Mouse (Mus musculus) CH12.LX (cell line): Measurements from ENCODE around the gene Arhgef6. TPM values are rescaled to one million over a fixed set of nuclear protein-coding genes. Genes with fewer than 3 reads are reported as not detected.

Experiments
- DNase-seq: peaks from one replicate; pipeline ENCODE4 v3.0.0-alpha.2; 2013; ENCODE audit errors: extremely low read depth
- H3K27ac ChIP-seq: 2 replicates; pipeline ENCODE4 v1.5.1; 2012; ENCODE audit warnings: low read depth, mild to moderate bottlenecking, control low read depth, moderate library complexity; ENCODE audit not compliant: insufficient read depth
- H3K27me3 ChIP-seq: replicated peaks from 2 replicates; pipeline ENCODE3; 2012; ENCODE audit warnings: inconsistent platforms
- H3K36me3 ChIP-seq, 2 experiments: replicated peaks in 1 of 2; 2 replicates each; pipeline versions ENCODE3 to v1.6.1; 2012; ENCODE audit warnings: inconsistent platforms in 1 of 2, low read length in 1 of 2, mild to moderate bottlenecking in 1 of 2, mixed read lengths in 1 of 2, moderate library complexity in 1 of 2; ENCODE audit not compliant: control insufficient read depth in 1 of 2, insufficient read depth in 1 of 2
- H3K4me1 ChIP-seq, 2 experiments: 2 replicates each; pipeline ENCODE4 v1.6.1; 2012; ENCODE audit warnings: inconsistent platforms in 1 of 2, moderate library complexity in 1 of 2; ENCODE audit not compliant: insufficient read depth in 2 of 2, control insufficient read depth in 1 of 2
- H3K4me2 ChIP-seq: 2 replicates; pipeline ENCODE4 v1.6.1; 2012; ENCODE audit warnings: low read depth, mild to moderate bottlenecking, control low read depth; ENCODE audit not compliant: poor library complexity, insufficient read depth, severe bottlenecking
- H3K4me3 ChIP-seq, 3 experiments: fragments of 150-350 bp in 1 of 3; sonication (generic) in 1 of 3; replicated peaks in 1 of 3; 2 replicates each; pipeline versions ENCODE3 to v1.5.1; 2011 to 2012; ENCODE audit warnings: low read depth in 2 of 3, low read length in 2 of 3, mild to moderate bottlenecking in 2 of 3, moderate library complexity in 2 of 3, control low read depth in 1 of 3, improper control_type of control experiment in 1 of 3, inconsistent platforms in 1 of 3, mixed read lengths in 1 of 3; ENCODE audit not compliant: poor library complexity in 1 of 3
- H3K79me2 ChIP-seq: replicated peaks from 2 replicates; pipeline ENCODE4 v1.6.1; 2012; ENCODE audit warnings: mild to moderate bottlenecking, moderate library complexity; ENCODE audit not compliant: control insufficient read depth, poor library complexity, insufficient read depth, severe bottlenecking; ENCODE audit errors: extremely low read depth
- H3K9ac ChIP-seq: 2 replicates; pipeline ENCODE4 v1.6.1; 2012; ENCODE audit warnings: low read depth, mild to moderate bottlenecking, control low read depth, moderate library complexity; ENCODE audit not compliant: insufficient read depth
- H3K9me3 ChIP-seq: replicated peaks from 2 replicates; pipeline ENCODE3; 2012; ENCODE audit warnings: low read length, inconsistent platforms, mixed read lengths
- BHLHE40 ChIP-seq: IDR thresholded peaks from 2 replicates; pipeline ENCODE4 v1.6.1; 2011; ENCODE audit warnings: mild to moderate bottlenecking, low read depth, low read length, improper control_type of control experiment
- CHD1 ChIP-seq: IDR thresholded peaks from 2 replicates; pipeline ENCODE4 v1.6.1; 2012; ENCODE audit warnings: low read depth, low read length, improper control_type of control experiment, inconsistent platforms
- E2F4 ChIP-seq: IDR thresholded peaks from 2 replicates; pipeline ENCODE4 v1.6.1; 2011; ENCODE audit warnings: low read depth, low read length, improper control_type of control experiment; ENCODE audit not compliant: insufficient replicate concordance
- ELF1 ChIP-seq: IDR thresholded peaks from 2 replicates; pipeline ENCODE4 v1.6.1; 2014; ENCODE audit warnings: low read depth, mild to moderate bottlenecking, inconsistent platforms, low read length, improper control_type of control experiment
- EP300 ChIP-seq: IDR thresholded peaks from 2 replicates; pipeline ENCODE4 v1.6.1; 2011; ENCODE audit warnings: low read length, improper control_type of control experiment
- GABPA ChIP-seq: IDR thresholded peaks from 2 replicates; pipeline ENCODE4 v1.6.1; 2012; ENCODE audit warnings: low read depth, low read length, improper control_type of control experiment, inconsistent platforms; ENCODE audit not compliant: insufficient replicate concordance
- JUND ChIP-seq: conservative IDR thresholded peaks from 2 replicates; pipeline ENCODE4 v1.6.1; 2011; ENCODE audit warnings: low read depth, low read length, improper control_type of control experiment
- MAX ChIP-seq: IDR thresholded peaks from 2 replicates; pipeline ENCODE4 v1.6.1; 2011; ENCODE audit warnings: low read length, improper control_type of control experiment
- MAZ ChIP-seq: IDR thresholded peaks from 2 replicates; pipeline ENCODE4 v1.6.1; 2012; ENCODE audit warnings: low read depth, mild to moderate bottlenecking, inconsistent platforms, low read length, improper control_type of control experiment, moderate library complexity
- MEF2A ChIP-seq: IDR thresholded peaks from 2 replicates; pipeline ENCODE4 v1.6.1; 2014; ENCODE audit warnings: low read depth, mild to moderate bottlenecking, inconsistent platforms, low read length, improper control_type of control experiment, borderline replicate concordance
- MXI1 ChIP-seq: IDR thresholded peaks from 2 replicates; pipeline ENCODE4 v1.6.1; 2011; ENCODE audit warnings: mild to moderate bottlenecking, low read depth, low read length, improper control_type of control experiment
- NELFE ChIP-seq: IDR thresholded peaks from 2 replicates; pipeline ENCODE4 v1.6.1; 2011; ENCODE audit warnings: low read depth, low read length, improper control_type of control experiment
- NRF1 ChIP-seq: IDR thresholded peaks from 2 replicates; pipeline ENCODE4 v1.6.1; 2014; ENCODE audit warnings: low read depth, mild to moderate bottlenecking, inconsistent platforms, low read length, improper control_type of control experiment, moderate library complexity
- POLR2A ChIP-seq: IDR thresholded peaks from 2 replicates; pipeline ENCODE4 v1.6.1; 2011; ENCODE audit warnings: low read depth, mild to moderate bottlenecking, improper control_type of control experiment, low read length
- POLR2AphosphoS2 ChIP-seq: IDR thresholded peaks from 2 replicates; pipeline ENCODE4 v1.6.1; 2011; ENCODE audit warnings: low read depth, low read length, improper control_type of control experiment
- RAD21 ChIP-seq: IDR thresholded peaks from 2 replicates; pipeline ENCODE4 v1.6.1; 2011; ENCODE audit warnings: low read depth, mild to moderate bottlenecking, low read length, improper control_type of control experiment, moderate library complexity
- RCOR1 ChIP-seq: conservative IDR thresholded peaks from 2 replicates; pipeline ENCODE4 v1.6.1; 2012; ENCODE audit warnings: low read depth, mild to moderate bottlenecking, inconsistent platforms, low read length, improper control_type of control experiment
- SMC3 ChIP-seq: IDR thresholded peaks from 2 replicates; pipeline ENCODE4 v1.6.1; 2011; ENCODE audit warnings: low read depth, low read length, improper control_type of control experiment
- TBP ChIP-seq: conservative IDR thresholded peaks from 2 replicates; pipeline ENCODE4 v1.6.1; 2011; ENCODE audit warnings: low read depth, low read length, improper control_type of control experiment
- UBTF ChIP-seq: IDR thresholded peaks from 2 replicates; pipeline ENCODE4 v1.6.1; 2012; ENCODE audit warnings: low read depth, mild to moderate bottlenecking, inconsistent platforms, low read length, improper control_type of control experiment, moderate library complexity
- USF1 ChIP-seq: IDR thresholded peaks from 2 replicates; pipeline ENCODE4 v1.6.1; 2014; ENCODE audit warnings: low read depth, mild to moderate bottlenecking, inconsistent platforms, low read length, improper control_type of control experiment
- USF2 ChIP-seq: conservative IDR thresholded peaks from 2 replicates; pipeline ENCODE4 v1.6.1; 2011; ENCODE audit warnings: low read depth, low read length, improper control_type of control experiment
- ZKSCAN1 ChIP-seq: IDR thresholded peaks from 2 replicates; pipeline ENCODE4 v1.6.1; 2012; ENCODE audit warnings: low read depth, inconsistent platforms, low read length, improper control_type of control experiment, borderline replicate concordance
- dilution Hi-C: fragments of 300-500 bp; cut with MboI; formaldehyde crosslinking; loops from 2 replicates; pipeline ENCODE4 v1.14.3; 2020; ENCODE audit warnings: low sequenced_read_pairs; ENCODE audit not compliant: extremely low pct_unique_long_range_greater_than_20kb, extremely low pct_ligation_motif_present
- in situ Hi-C: fragments of 300-500 bp; cut with MboI; formaldehyde crosslinking; loops from 3 replicates; pipeline ENCODE4 v1.14.3; 2019; ENCODE audit warnings: low sequenced_read_pairs, low pct_ligation_motif_present, low pct_unique_long_range_greater_than_20kb, mixed read lengths
- polyA plus RNA-seq: library from polyadenylated mRNA; unstranded; fragments of >175 nt; gene quantifications from 2 replicates; pipeline ENCODE4 v1.2.1, GENCODE M21; 2012; ENCODE audit warnings: low read depth; ENCODE audit not compliant: insufficient read length
- total RNA-seq, 2 experiments: library from RNA; depleted of rRNA; stranded (reverse); fragments of 300-350 nt in 1 of 2; fragments of >200 nt in 1 of 2; gene quantifications; 2 replicates each; pipeline ENCODE4 v1.2.3; 2012 to 2014

Arhgef6 gene
- total and polyA plus RNA-seq, 3 experiments = 69.8 to 206 (median 162) TPM

- H3K9ac ChIP-seq = no peak overlapping the region
- no peaks in the 10 kb centered on the region for H3K27me3 ChIP-seq
- H3K9me3 ChIP-seq = no peaks in the 10 kb centered on the region
- TF ChIP-seq MAZ (no peak), RCOR1 (no peak), ELF1 (no peak), EP300 (no peak), NELFE (no peak), RAD21 (no peak), ZKSCAN1 (no peak), POLR2AphosphoS2 (no peak), MAX (no peak), UBTF (no peak), SMC3 (no peak)
- TF ChIP-seq, all 38 proteins: peak for 0
- dilution Hi-C loops = no loop called here
- no peak for DNase-seq
- Histone ChIP-seq H3K27ac (no peak overlapping the region), H3K4me2 (no peak overlapping the region), H3K4me1 (no peaks in the 10 kb centered on the region), H3K36me3 (no peaks in the 10 kb centered on the region), H3K79me2 (no peaks in the 10 kb centered on the region), H3K4me3 (no peak overlapping the region)
- in situ Hi-C loops = no loop called here
Observed at GRCm38 (mm10) chrX:57216271-57216670, 122.3 kb downstream of the Arhgef6 start.

- Histone ChIP-seq H3K4me2 (no peak overlapping the region), H3K9me3 (no peaks in the 10 kb centered on the region), H3K27me3 (no peaks in the 10 kb centered on the region), H3K4me1 (no peaks in the 10 kb centered on the region), H3K4me3 (no peak overlapping the region), H3K36me3 (no peaks in the 10 kb centered on the region), H3K9ac (no peak overlapping the region), H3K79me2 (no peaks in the 10 kb centered on the region), H3K27ac (no peak overlapping the region)
- TF ChIP-seq CHD1 = no peak
- no peak for TF ChIP-seq ZKSCAN1
- TF ChIP-seq BHLHE40 = no peak
- TF ChIP-seq E2F4 = no peak
- no peak for TF ChIP-seq MEF2A
- no peak for TF ChIP-seq TBP
- no peak for TF ChIP-seq UBTF
- TF ChIP-seq MXI1 = no peak
- TF ChIP-seq NRF1 = no peak
- no peak for TF ChIP-seq JUND
- no peak for TF ChIP-seq USF1
- no peak for TF ChIP-seq POLR2A
- TF ChIP-seq USF2 = no peak
- no peak for TF ChIP-seq EP300
- no peak for TF ChIP-seq GABPA
- dilution Hi-C loops (no loop called here), in situ Hi-C loops (no loop called here)
- DNase-seq = no peak
Observed at GRCm38 (mm10) chrX:57215495-57215894, 123.0 kb downstream of the Arhgef6 start.
